Mouse (Mus musculus): ENCODE data around the gene Vmn2r83.
A peak's percentile ranks its signal among the peaks of the same experiment; 100 is the strongest.

The Vmn2r83 gene

DNA sequence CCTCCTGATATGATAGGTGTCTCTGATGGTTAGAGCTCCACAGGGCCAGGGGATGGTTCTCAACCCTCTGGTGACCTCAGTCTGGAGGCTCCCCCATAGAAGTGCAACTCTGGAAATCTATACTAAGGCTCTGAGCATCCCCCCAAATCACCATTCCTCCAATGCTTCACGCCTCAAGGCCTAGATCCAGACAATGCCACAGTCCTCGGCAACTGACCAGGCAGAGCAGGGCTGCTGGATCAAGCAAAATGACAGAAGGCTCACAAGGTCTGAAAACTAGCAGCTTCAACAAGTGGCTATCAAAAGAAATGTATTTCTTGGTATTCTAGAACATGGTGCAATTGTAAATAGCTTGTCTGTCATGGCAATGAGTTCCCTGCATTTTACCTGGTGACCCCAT is 69.2 kb downstream of the Vmn2r83 start:
- no peak for DNase-seq (ENCODE audit: low read depth, low spot score)

DNA sequence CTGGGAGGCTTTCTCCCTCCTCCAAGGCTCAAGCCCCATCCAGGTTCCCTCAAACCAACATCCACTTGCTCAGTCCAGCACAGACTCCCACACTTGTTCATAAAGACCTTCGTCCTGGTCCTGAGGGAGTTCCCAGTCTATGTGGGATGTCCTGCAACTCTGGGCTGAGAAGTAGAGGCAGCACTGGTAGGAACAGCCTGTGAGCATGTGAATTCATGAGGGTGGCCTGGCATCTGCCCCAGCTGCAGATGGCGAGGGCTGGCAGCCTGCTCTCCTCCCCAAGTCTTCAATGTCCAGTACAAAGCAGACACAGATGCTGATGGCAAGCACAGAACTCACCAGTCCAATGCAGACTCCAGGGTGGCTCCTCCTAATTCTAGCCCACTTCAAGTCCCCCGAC is 69.8 kb downstream of the Vmn2r83 start:
- peak; percentile 17 for DNase-seq (ENCODE audit: low read depth, low spot score)

DNA sequence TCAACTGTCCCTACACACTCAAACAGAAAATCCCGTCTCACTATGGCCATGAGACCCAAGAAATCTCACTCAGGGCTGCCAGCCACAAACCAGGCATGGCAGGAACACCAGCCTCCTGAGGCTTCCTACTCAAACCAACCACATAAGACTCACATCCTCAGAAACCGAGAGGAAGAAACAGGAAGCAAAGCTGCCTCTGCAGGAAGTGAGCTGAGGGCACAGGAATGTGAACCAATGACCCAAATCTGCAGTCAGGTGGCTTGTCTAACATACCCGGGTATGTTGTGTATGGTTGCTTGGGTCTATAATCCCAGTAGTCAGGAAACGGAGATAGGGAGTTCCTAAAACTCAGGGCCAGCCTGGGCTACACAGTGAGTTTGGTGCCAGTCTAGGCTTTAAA is 70.3 kb downstream of the Vmn2r83 start:
- DNase-seq (ENCODE audit: low read depth, low spot score): no peak

DNA sequence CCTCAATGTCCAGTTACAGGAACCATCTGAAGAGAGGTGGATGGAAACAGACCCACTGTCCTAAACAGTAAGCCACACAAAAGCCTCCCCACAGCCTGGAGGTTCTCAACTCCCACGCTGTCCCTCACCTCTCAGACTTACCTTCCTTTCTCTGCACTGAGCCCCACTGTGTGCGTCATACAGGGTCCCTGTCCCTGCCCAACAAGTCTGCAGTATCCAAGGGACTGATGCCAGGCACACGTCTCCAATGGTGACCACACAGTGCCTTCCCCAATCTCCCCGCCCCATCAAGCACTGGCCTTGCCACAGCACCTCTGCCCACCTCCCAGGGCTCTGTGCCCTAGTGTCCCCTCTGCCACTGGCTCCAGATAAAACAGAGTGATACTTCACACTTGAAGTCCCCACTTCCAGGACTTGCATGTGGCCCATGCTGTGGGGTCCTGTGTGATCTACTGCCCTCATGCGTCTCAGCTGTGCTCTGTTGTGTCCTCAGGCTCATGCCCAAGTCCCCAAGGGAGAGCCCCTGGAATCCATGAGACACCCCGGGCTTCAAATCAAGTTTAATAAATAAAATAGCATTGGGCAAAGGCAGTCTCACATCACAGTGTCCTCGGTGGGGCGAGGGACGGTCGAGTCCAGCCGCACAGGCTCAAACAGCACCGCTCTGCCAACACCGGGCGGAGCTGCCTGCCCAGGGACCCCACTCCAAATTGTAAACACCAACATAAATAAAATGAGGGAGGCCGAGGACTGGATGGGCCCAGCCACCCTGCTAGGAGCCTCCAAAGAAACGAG is 71.4 kb downstream of the Vmn2r83 start:
- DNase-seq (ENCODE audit: low read depth, low spot score): no peak

DNA sequence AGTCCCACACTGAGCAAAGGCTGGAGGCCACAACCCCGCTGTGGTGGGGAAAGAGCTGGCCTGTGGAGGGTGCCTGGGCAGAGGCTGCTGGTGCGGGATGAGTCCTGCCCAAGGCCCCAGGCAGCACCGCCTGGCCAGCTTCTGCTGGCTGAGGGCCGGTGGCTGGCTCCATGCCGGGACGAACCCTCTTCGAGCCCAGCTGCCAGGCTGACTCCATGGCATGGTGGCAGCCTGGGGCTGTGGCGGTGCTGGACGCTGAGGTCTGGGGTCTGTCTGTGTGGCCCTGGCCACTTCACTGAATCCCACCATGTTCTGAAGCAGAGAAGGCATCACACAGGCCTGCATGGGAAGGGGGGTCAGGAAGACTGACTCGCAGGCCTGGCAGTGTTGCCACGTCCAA is 72.2 kb downstream of the Vmn2r83 start:
- no peak for DNase-seq (ENCODE audit: low read depth, low spot score)

DNA sequence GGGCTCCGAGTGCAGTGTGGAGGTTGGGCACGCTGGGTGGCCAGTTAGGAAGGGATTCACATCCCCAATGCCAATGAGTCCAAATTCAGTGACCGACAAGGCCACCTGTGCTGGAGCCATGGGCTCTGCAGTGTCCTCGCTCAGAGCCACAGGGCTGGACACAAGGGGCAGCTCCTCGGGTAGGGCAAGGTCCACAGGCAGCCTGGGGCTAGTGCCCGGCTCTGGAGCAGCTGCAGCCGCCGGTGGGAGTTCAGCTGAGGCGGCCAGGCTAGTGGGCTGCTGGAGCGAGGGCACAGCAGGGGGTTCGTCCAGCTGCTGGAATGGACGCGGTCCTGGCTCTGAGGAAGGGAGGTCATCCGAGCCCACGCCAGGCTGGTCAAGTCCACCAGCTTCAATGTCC is 73.0 kb downstream of the Vmn2r83 start:
- DNase-seq (ENCODE audit: low read depth, low spot score): no peak

DNA sequence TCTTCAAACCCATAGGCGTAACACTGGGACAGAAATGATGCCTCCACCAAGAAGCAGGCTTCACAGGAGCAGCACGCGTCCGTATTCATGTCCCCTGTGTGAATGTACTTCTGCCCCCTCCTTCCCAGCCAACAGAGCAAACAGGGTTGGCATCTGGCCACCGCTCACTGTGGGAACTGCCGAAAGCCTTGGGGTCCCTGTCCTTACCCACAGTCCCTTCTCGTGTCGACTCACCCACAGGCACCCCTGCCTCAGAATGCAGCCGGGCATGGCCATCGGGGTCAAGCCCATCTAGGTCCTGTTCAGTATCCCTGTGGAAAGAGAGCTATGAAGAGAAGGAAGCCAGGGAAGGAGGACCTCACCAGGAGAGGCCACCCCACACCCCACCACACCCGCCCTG is 73.6 kb downstream of the Vmn2r83 start:
- no peak for DNase-seq (ENCODE audit: low read depth, low spot score)
